Mouse (Mus musculus) C2C12 (cell line): ENCODE results near the gene Pop5.

ENCODE experiments used
- CTCF ChIP-seq: IDR thresholded peaks from one replicate; pipeline ENCODE4 v1.5.1; 2011; ENCODE audit not compliant: control insufficient read depth, insufficient read depth, insufficient read length
- MYOD1 ChIP-seq: IDR thresholded peaks from one replicate; pipeline ENCODE4 v1.6.1; 2011; ENCODE audit warnings: low read depth; ENCODE audit not compliant: control insufficient read depth, insufficient read length
- MYOG ChIP-seq: IDR thresholded peaks from one replicate; pipeline ENCODE4 v1.6.1; 2011; ENCODE audit not compliant: control insufficient read depth, insufficient read length; ENCODE audit errors: extremely low read depth
- USF1 ChIP-seq: IDR thresholded peaks from one replicate; pipeline ENCODE4 v1.6.1; 2011; ENCODE audit warnings: low read depth, mild to moderate bottlenecking, control low read depth, moderate library complexity

DNA sequence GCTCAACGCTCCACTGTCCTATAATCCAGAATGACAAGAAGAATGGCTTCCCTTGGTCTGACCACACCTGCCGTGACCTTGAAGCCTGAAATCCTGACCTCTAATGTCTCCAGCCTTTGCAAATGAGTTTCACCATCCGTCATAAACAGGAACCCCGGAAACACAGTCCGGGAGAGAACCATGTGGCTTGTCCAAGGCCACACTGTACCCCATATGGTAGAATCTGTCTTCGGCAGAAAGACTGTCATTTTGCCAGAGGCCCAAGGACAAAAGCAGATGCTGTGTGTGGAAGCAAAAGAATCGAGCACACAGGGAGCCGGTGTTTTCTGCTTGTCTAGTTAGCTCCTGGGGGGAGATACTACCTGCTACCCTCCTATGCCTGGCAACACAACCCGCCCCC, 23.2 kb upstream of the Pop5 start:
- TF ChIP-seq CTCF (no peak), MYOD1 (no peak), USF1 (no peak), MYOG (no peak)
